21 mouse cellular contexts compared by ENCODE assay signal in genomic region chr4:39644136-39644535, GRCm38 (mm10).
DNase-seq lines count a peak whose midpoint lies in the region; ATAC-seq and TF ChIP-seq lines count a peak whose summit lies in the region.
"Had no signal": no experiment of that assay in that cellular context is flagged by ENCODE, and none has a peak within 500 bp of the region (broad histone marks: within the 10 kb centered on the region; RNA-seq: fewer than 3 reads in every experiment).

No protein-coding gene starts in this region.

- TF ChIP-seq POLR2A in thymus, adult 2 months (IDR thresholded peaks at IDR 0.05; ENCODE audit: control insufficient read depth, extremely low read depth, insufficient read depth, low read length, poor library complexity): no peak

- TF ChIP-seq CTCF in thymus, adult 2 months (IDR thresholded peaks at IDR 0.05; ENCODE audit: borderline replicate concordance, control insufficient read depth, extremely low read depth, insufficient read depth, low read length, poor library complexity): no peak

- no peaks in the 10 kb centered on the region for H3K4me1 ChIP-seq in midbrain, embryonic 15.5 days
- no peaks in the 10 kb centered on the region for H3K4me1 ChIP-seq in midbrain, embryonic 11.5 days (ENCODE audit: control insufficient read depth, insufficient read depth, low read length)
- no peaks in the 10 kb centered on the region for H3K4me1 ChIP-seq in thymus, adult 2 months (replicated peaks; ENCODE audit: control insufficient read depth, insufficient read depth, low read length)
- H3K4me1 ChIP-seq: embryonic facial prominence, embryonic 10.5 days; embryonic facial prominence, embryonic 12.5 days; forebrain, embryonic 13.5 days had no signal

- peak; percentile 7 to 12 for DNase-seq in cerebellum, postnatal 10 days
- DNase-seq in cerebellum, adult 11-12 months: no peak
- DNase-seq in midbrain, embryonic 11.5 days (ENCODE audit: low spot score, missing footprints): no peak
- peak; percentile 39 for DNase-seq in retina, embryonic 14.5 days (ENCODE audit: low spot score)
- DNase-seq in thymus, adult 2 months: no peak
- DNase-seq: adrenal gland, adult 8-10 months; adrenal gland, postnatal 14 days; adrenal gland, postnatal 36 days; B cell, adult 2 months; cerebellum, adult 18-20 months; cerebellum, adult 8-10 months; cerebellum, adult 9-11 months had no signal

- WGBS in midbrain, embryonic 15.5 days: 73% methylated on average over 7 of the region's 7 CpGs
- WGBS in midbrain, embryonic 11.5 days: 87% methylated on average over 7 of the region's 7 CpGs
- 94% methylated on average over 7 of the region's 7 CpGs for WGBS in thymus, adult 2 months

- no peak overlapping the region for H3K27ac ChIP-seq in midbrain, embryonic 15.5 days
- H3K27ac ChIP-seq in midbrain, embryonic 11.5 days (ENCODE audit: low read depth, low read length): no peak overlapping the region
- H3K27ac ChIP-seq in thymus, adult 2 months (ENCODE audit: control insufficient read depth, insufficient read depth, low read length): no peak overlapping the region
- H3K27ac ChIP-seq: embryonic facial prominence, embryonic 10.5 days; embryonic facial prominence, embryonic 12.5 days; forebrain, embryonic 13.5 days had no signal

- H3K27me3 ChIP-seq in midbrain, embryonic 15.5 days (replicated peaks): no peaks in the 10 kb centered on the region
- H3K27me3 ChIP-seq in midbrain, embryonic 11.5 days (ENCODE audit: control insufficient read depth, insufficient read depth, low read length): no peaks in the 10 kb centered on the region
- H3K27me3 ChIP-seq in thymus, adult 2 months (ENCODE audit: control insufficient read depth, insufficient read depth, low read length): no peaks in the 10 kb centered on the region
- H3K27me3 ChIP-seq: CH12.LX; embryonic facial prominence, embryonic 12.5 days; forebrain, embryonic 13.5 days; Patski had no signal

- H3K4me3 ChIP-seq in midbrain, embryonic 15.5 days: no peak overlapping the region
- H3K4me3 ChIP-seq in midbrain, embryonic 11.5 days (ENCODE audit: low read depth, low read length): no peak overlapping the region
- no peak overlapping the region for H3K4me3 ChIP-seq in thymus, adult 2 months (ENCODE audit: control insufficient read depth, insufficient read depth, low read length)
- H3K4me3 ChIP-seq: embryonic facial prominence, embryonic 10.5 days; embryonic facial prominence, embryonic 12.5 days; forebrain, embryonic 13.5 days had no signal

- H3K9me3 ChIP-seq in midbrain, embryonic 15.5 days: no peaks in the 10 kb centered on the region
- no peaks in the 10 kb centered on the region for H3K9me3 ChIP-seq in midbrain, embryonic 11.5 days (ENCODE audit: control insufficient read depth, low read length)
- H3K9me3 ChIP-seq: embryonic facial prominence, embryonic 10.5 days; embryonic facial prominence, embryonic 12.5 days; forebrain, embryonic 13.5 days; G1E had no signal

- no peak overlapping the region for H3K9ac ChIP-seq in midbrain, embryonic 15.5 days
- H3K9ac ChIP-seq in midbrain, embryonic 11.5 days (ENCODE audit: low read length): no peak overlapping the region
- H3K9ac ChIP-seq: embryonic facial prominence, embryonic 12.5 days; forebrain, embryonic 13.5 days had no signal

- H3K4me2 ChIP-seq in midbrain, embryonic 15.5 days: no peak overlapping the region
- no peak overlapping the region for H3K4me2 ChIP-seq in midbrain, embryonic 11.5 days
- H3K4me2 ChIP-seq: embryonic facial prominence, embryonic 12.5 days; forebrain, embryonic 13.5 days had no signal

- H3K36me3 ChIP-seq in midbrain, embryonic 15.5 days (replicated peaks): no peaks in the 10 kb centered on the region
- no peaks in the 10 kb centered on the region for H3K36me3 ChIP-seq in midbrain, embryonic 11.5 days (ENCODE audit: control insufficient read depth, insufficient read depth, low read length)
- H3K36me3 ChIP-seq in thymus, adult 2 months (ENCODE audit: control insufficient read depth, insufficient read depth, low read length): no peaks in the 10 kb centered on the region
- H3K36me3 ChIP-seq: embryonic facial prominence, embryonic 10.5 days; embryonic facial prominence, embryonic 12.5 days; G1E had no signal

- peak; percentile 60 for ATAC-seq in midbrain, embryonic 15.5 days (replicated peaks)
- ATAC-seq in midbrain, embryonic 11.5 days (ENCODE audit: low FRiP score): no peak
- ATAC-seq: activated CD4-positive, CD25-positive, alpha-beta regulatory T cell, adult 4 months; CD4-positive, CD25-positive, alpha-beta regulatory T cell, adult 4 months; Patski had no signal

Comparison
In these comparisons a context has a peak if more than half of its experiments do, and no peak if none do; other contexts are left out.
1. DNase-seq: peak in cerebellum, postnatal 10 days (2 of 2) and retina, embryonic 14.5 days (single experiment); none in cerebellum, adult 11-12 months (single experiment), midbrain, embryonic 11.5 days (single experiment) and thymus, adult 2 months (single experiment).